Mouse (Mus musculus): ENCODE measurements around the gene Col23a1.
A peak's percentile ranks its signal among the peaks of the same experiment; 100 is the strongest.
"Not testable (repeated sequence)": the region's sequence is repeated elsewhere in the genome, so short reads cannot be mapped to it uniquely, and the experiment has no call there.

Gene Col23a1

DNA sequence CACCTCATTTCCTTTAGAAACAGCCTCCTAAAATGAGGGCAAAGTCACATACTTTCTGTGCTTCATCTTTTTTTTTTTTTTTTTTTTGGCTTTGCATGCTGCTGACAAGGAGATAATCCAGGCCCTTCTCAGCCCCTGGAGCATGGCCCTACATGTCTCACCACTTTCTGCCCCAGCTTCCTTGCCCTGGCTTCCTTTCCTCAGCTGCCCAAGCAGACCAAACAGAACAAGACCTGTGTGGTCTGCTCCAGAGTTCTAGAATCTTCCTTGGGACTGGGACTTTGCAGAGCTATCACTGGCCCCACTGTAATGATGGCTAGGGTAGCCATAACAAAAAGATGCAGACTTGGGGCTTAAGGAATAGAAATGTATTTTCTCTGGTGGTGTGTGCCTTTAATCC, 300.3 kb downstream of the Col23a1 start:
- DNase-seq (ENCODE audit: low read depth, low spot score): no peak

DNA sequence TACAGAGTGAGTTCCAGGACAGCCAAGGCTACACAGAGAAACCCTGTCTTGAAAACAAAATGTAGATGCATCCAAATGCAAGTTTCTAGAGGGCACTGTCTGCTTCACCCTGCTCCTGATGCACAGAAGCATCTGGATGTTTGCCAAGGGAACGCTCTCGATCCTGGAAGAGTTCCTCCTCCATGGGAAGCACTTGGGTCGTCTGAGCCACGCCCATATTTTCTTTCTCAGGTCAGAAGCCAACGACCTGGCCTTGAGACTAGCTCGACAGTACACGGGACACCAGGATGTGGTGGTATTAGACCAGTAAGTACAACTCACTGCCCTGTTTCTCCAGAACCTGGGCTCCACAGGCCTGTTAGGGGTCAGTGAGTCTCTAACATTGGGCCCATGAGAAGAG, 301.4 kb downstream of the Col23a1 start:
- DNase-seq (ENCODE audit: low read depth, low spot score): no peak

DNA sequence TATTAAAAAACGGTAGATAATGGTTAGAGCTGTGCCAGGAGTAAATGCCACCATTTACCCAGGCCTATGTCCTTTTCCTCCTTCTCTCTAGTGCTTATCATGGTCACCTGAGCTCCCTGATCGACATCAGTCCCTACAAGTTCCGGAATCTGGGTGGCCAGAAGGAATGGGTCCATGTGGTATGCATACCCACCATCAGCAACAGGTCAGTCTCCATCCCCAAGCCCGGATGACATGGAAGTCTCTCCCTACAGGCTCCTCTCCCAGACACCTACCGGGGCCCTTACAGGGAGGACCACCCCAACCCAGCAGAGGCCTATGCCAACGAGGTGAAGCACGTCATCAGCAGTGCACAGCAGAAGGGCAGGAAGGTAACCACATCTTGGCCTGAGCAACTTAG, 302.2 kb downstream of the Col23a1 start:
- DNase-seq (ENCODE audit: low read depth, low spot score): no peak

DNA sequence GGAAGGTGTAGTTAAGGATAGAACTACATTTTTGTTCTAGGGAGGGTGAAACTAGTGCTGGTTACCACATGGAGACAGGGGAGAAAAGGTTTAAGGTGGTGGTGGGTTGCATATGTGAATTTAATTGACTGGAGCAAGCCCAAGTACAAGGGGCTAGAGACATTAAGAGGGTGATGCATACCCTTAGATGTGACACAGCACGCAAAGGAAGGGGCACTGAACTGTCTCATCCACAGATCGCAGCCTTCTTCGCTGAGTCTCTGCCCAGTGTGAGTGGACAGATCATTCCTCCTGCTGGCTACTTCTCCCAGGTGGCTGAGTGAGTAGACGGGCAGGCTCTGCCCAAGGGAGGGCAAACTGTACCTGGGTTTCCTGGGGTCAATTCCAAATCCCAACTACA, 303.6 kb downstream of the Col23a1 start:
- DNase-seq (ENCODE audit: low read depth, low spot score): no peak

DNA sequence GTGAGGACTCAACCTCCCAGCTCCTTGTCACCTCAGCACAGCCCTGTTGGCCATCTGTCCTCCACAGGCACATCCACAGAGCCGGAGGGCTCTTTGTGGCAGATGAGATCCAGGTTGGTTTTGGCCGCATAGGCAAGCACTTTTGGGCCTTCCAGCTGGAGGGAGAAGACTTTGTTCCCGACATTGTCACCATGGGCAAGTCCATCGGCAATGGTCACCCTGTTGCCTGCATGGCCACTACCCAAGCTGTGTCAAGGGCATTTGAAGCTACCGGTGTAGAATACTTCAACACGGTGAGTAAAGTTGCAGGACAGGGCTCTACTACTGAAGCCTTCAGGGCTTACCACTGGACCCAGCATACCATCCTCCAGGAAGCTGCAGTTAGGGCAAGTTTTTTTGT, 304.1 kb downstream of the Col23a1 start:
- no peak for DNase-seq (ENCODE audit: low read depth, low spot score)

DNA sequence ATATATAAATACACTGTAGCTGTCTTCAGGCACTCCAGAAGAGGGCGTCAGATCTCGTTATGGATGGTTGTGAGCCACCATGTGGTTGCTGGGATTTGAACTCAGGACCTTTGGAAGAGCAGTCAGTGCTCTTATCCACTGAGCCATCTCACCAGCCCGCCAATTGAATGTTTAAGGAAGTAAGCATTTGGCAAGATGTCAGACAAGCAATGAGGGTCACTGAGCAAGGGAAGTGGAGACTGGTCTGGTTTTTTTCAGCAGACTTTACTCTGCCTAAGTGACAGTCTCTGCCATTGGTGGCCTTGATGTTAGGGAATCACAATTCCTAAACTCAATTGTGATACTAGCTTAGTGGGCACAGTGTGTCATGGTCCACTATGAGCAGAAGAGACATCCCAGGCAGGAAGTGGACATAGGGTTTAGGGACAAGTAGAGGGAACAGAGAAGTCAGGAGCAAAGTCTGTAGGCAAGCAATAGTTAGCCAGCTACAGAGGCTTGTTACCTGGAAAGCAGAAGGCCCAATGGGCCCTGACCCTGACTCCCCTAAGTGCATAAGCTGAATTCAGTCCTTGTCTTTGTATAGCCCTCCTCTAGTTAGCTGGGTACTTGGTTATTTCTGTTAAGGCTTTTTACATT, 305.1 kb downstream of the Col23a1 start:
- no peak for DNase-seq (ENCODE audit: low read depth, low spot score)

DNA sequence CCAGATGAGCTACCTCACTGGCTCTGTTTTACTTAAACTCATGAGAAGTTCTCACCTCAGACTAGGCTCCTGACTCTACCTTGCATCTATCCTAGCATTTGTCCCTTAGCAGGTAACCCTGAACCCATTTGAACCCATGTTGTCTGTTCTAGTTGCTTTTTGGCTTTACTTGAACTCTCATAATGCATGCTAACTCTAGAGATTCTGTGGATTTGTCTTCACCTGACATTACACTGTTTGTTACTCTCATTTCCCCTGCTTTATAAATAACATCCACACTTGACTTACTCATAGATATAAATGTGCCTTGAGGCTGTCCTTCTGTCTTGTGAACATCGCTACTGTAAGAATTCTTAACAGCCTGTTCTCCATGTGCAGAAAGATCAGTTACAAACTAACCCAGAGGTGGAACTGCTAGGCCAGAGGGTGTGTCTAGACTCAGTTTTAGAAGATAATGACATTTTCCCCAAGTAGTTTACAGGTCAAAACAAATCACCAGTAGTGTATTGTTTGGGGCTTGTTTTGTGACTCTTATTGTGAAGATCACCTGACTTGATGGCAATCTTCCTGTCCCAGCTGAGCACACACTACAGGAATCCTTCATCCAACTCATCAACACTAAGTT, 305.9 kb downstream of the Col23a1 start:
- no peak for DNase-seq (ENCODE audit: low read depth, low spot score)

DNA sequence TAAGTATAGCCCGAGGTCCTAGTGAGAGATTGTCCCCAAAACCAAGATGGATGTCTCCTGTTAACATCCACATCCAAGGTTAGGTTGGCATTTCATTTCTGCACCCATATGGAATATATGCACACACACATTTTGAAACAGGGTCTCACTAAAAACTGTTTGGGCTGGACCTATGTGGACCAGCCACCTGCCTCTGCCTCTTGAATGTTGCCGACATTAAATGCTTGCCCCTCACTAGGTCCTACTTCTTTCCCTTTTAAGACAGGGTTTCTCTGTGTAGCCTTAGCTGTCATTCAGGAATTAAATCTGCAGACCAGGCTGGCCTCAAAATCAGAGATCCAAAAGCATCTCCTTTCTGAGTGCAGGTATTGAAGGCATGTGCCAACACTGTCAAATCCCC, 307.8 kb downstream of the Col23a1 start:
- DNase-seq (ENCODE audit: low read depth, low spot score): no peak

DNA sequence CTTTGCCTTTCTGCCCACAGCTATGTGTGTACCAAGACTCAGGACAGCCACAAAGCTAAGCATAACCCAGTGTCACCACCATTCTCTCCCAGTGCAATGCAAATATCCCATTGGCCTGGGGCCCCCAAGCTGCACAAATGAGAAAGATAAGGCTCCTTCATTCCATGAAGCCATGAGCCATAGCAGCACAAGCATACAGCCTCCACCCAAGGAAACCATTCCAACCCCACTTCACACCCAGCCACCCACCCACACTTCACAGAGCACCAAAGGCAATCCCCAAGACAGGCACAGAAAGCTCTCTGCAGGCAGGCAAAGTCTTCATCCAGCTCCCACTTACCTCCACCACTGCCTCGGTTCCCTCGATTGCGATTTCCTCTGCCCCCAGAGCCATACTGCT, 312.5 kb downstream of the Col23a1 start:
- no peak for DNase-seq (ENCODE audit: low read depth, low spot score)

DNA sequence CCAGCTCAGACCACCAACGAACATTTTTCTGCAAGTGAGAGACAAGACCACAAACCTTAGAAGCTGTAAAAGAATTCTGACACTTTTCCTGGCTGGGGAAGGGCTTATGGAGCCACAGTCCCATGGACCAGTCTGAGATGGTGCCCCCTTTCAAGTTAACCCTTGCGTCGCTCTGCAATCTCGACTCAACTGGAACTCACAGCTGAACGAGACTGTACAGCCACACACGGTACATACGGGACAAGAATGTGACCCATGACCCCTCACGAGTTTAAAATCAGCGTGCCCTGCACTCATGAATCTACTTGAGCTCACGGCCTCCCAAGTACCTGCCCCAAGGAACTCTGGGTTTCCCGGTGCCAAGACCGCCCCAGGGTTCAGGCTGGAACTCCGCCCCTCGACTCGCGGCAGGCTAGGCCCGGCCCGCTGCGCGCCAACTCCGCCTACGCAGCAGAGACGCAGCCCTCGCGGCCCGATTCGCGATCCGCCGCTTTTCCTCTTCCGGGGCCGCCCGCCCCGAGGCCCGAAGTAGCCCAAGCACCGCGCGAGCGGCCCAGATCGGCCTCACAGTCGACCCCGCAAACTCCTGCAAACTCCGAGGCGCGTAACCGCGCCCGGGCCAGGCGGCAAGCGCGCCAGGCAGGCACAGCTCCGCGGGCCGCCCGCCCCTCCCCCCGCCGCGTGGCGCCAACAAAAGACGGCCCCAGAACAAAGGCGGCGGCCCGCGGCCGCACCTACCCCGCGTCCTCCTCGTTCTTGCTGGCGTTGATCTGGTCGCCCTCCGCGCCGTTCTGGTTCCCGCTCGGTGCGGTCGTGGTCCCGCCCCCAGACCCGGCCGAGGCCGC, 316.1 kb downstream of the Col23a1 start:
- DNase-seq (ENCODE audit: low read depth, low spot score): peak; percentile 70

DNA sequence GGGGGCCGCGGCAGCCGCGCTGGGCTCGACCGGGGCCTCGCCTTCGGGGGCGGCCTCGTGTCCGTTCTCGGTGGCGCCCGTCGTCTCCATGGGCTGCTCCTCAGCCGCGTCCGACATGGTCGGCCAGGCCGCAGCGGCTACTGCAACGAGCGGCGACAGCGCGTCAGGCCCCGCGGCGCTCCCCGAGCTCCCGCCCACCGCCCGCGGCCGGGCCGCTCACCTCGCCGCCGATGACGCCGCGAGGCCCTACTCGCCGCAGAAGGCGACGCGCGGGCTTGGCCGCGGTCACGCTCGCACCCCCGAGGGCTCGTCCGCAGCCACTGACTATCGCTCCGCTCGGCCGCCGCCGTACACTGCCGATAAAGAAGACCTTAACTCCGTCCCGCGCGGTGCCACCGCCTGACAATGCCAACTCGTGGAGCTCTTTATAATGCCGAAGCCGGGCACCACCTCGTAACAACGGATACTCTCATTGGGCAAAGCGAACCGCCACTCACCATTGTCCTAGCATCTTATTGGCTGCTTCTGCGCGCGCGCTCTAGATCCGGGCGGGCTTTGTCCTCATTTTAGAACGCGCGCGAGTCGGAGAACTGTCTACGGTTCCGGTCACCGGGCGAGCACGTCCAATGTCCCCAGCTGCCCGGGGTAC, 316.9 kb downstream of the Col23a1 start, which contains the start of gene Hnrnpab:
Hnrnpab (minus strand) TSS at position 401 of the 649 bp plus-strand sequence.
- peak; percentile 96 for DNase-seq (ENCODE audit: low read depth, low spot score)

DNA sequence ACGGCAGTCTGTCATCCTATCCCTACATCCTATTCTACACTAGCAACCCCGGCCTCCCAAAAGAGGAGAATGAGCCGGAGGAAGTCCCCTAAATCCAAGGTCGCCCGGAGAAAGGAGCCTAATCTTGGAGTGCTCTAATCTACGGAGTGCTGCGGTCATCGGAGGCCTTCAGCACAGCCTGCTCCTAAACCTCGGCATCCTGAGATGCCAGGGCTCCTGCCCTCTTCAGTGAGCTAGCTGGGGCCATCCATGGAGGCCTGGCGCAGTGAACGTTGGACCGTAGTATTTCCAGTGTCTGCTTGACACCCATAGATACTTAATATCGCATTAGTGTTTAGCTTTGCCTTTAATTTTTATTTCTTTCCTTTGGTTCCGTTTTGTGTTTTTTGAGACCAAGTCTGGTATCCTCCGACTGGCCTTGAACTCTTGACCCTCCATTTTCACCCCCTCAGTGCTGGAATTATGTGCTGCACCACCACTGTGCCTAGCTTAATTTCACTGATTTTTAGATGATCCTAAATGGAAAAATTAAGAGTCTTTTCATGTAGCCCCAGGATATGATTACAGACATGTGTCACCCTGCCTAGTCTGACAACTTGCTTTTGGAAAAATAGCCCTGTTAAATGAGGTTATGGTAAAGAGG, 317.5 kb downstream of the Col23a1 start:
- DNase-seq (ENCODE audit: low read depth, low spot score): no peak

DNA sequence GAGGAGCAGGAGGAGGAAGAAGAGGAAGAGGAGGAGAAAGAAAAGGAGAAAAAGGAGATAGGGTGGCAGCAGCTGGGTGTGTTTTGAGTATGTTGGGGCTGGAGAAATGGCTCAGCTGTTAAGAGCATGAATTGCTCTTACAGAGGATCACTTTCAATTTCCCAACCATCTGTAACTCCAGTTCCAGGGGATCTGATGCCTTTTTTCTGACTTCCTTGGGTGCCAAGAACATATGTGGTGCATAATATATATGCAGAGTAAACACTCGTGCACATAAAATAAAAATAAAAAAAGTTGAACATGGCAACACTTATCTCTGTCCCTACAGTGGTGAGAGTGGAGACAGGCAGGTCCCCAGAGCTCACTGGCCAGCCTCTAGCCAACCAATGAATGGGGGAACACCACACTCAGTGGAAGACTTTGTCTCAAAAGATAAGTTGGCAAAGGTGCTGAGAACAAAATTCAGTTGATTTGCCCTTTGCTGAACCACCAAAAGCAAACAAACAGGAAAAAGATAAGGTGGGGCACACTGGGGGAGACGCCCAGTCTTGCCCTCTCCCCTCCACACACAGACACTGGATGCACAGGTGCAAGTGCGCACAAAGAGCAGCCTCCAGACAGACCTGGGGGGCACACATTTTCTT, 319.7 kb downstream of the Col23a1 start:
- no peak for DNase-seq (ENCODE audit: low read depth, low spot score)

DNA sequence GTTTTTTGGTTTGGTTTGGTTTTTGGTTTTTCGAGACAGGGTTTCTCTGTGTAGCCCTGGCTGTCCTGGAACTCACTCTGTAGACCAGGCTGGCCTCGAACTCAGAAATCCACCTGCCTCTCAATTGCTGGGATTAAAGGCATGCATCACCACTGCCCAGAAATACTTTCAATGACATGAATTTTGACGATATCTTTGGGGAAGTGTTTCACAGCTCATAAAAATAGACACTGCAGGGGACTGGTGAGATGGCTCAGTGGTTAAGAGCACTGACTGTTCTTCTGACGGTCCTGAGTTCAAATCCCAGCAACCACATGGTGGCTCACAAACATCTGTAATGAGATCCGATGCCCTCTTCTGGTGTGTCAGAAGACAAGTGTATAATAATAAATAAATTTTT, 320.2 kb downstream of the Col23a1 start:
- DNase-seq (ENCODE audit: low read depth, low spot score): not testable (repeated sequence)

DNA sequence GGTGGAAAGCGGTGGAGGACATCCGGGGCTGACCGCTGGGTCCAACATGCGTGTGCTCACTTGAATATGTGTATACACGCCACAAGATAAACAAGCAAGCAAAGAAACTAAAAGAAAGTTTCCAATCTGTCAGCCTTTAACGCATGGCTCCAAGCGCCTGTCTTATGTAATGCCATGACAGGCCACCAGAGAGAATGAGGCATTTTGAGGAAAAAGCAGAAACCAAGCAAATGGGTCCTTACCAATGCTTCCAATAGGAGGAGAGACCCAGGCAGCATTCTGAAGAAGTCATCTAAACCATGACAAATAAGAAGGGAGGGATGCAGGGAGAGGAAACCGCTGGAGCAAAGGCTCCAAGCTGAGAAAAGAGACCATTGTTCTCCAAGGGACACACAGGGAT, 324.5 kb downstream of the Col23a1 start:
- DNase-seq (ENCODE audit: low read depth, low spot score): no peak

DNA sequence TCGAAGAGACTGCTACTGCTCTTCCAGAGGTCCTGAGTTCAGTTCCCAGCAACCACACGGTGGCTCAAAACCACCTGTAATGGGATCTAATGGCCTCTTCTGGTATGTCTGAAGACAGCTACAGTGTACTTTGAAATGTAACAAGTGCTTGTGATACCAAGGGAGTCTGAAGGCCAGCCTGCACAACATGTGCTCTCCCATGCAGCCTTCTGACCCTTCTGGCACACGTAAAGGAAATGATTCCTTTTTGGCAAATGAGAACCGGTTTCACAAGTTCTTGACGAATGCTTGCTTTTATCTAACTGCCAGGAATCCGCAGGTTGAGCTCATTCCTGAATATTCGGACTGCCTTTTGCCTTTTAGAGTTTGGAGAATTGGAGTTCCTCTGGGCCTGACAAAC, 325.4 kb downstream of the Col23a1 start:
- DNase-seq (ENCODE audit: low read depth, low spot score): no peak

DNA sequence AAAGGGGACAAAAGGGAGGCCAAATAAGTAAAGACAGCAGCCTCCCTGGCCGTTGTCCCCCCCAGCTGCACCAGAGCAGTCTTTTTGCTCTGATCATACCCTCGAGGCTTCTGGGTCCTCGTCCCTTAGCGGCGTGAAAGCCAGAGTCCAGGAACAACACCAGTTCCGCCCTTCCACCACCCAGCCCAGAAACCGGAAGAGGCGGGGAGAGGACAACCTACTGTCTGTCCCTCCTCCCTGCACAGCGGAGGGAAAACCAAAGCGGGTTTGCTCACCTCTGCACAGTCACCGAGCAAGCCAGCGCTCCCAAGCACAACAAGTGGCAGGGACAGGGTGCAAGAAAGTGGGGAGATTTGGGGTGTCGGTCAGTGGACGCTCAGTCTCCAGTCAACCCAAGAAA, 325.9 kb downstream of the Col23a1 start:
- DNase-seq (ENCODE audit: low read depth, low spot score): peak; percentile 53

DNA sequence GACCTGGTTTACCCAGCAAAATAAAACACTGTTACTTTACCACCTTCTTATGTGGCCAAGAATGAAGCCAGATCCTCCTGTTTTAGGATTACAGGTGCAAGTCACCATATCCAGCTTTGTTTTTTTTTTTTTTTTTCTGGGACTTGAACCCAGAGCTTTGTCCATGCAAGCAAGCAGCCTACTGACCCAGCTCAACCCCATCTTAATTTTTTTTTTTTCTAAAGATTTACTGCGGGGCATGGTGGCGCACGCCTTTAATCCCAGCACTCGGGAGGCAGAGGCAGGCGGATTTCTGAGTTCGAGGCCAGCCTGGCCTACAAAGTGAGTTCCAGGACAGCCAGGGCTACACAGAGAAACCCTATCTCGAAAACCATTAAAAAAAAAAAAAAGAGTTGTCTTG, 326.4 kb downstream of the Col23a1 start:
- DNase-seq (ENCODE audit: low read depth, low spot score): not testable (repeated sequence)

DNA sequence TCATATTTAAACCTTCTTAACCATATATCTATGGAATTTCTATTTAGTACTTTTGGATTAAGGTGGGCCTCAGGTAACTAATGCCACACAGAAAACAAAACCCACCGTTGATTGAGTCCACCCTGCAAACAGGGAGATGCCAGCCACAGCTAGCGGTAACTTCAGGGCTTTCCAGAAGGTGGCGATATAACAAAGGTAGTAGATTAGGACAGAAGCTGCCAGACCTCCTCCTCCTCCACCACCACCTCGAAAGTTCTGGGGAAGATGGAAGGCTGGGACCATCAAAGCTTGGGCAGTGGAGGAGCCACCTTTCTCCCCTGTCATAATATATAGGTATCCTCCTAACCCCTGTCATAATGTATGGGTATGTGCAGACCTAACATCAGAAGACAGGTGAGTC, 328.0 kb downstream of the Col23a1 start:
- DNase-seq (ENCODE audit: low read depth, low spot score): peak; percentile 43

DNA sequence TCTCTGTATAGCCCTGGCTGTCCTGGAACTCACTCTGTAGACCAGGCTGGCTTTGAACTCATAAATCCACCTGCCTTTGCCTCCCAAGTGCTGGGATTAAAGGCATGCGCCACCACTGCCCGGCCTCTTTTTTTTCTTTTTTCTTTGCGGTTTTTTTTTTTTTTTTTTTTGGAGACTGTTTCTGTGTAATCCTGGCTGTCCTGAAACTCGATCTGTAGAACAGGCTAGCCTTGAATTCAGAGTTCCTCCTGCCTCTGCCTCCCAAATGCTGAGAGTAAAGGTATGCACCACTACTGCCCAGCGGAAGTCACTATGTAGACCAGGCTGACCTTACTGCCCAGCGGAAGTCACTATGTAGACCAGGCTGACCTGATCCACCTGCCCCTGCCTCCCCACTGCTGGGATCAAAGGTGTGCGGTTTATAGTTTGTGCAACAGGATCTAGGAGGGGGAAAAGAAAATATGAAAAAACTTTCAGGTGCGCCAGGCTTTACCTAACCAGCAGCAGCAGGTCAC, 329.2 kb downstream of the Col23a1 start:
- no peak for DNase-seq (ENCODE audit: low read depth, low spot score)

All from embryo, embryonic 11.5 days (tissue).